Mouse (Mus musculus): ENCODE measurements around the gene Hoxd3. TPM values are rescaled to one million over a fixed set of nuclear protein-coding genes. Genes with fewer than 3 reads are reported as not detected.
A peak's percentile ranks its signal among the peaks of the same experiment; 100 is the strongest.

Hoxd3 gene
- polyA plus RNA-seq, 1 experiment from 2014 or later: not detected

GRCm38 (mm10) chr2:74700546-74701112 is 11.1 kb upstream of the Hoxd3 start:
- no peaks in the 10 kb centered on the region for H3K36me3 ChIP-seq (ENCODE audit: control insufficient read depth, insufficient read depth, low read length)
- DNase-seq: no peak
- H3K4me2 ChIP-seq (ENCODE audit: low read length): no peak overlapping the region
- no peaks in the 10 kb centered on the region for H3K9me3 ChIP-seq (ENCODE audit: control insufficient read depth, low read length)
- H3K27ac ChIP-seq (replicated peaks; ENCODE audit: low read depth, low read length): no peak overlapping the region
- no peak for ATAC-seq (ENCODE audit: low FRiP score, low TSS enrichment)
- 1% methylated on average over 22 of the region's 22 CpGs for WGBS
- H3K4me3 ChIP-seq (replicated peaks; ENCODE audit: low read depth, low read length): no peak overlapping the region
- no peak overlapping the region for H3K9ac ChIP-seq (replicated peaks; ENCODE audit: low read length)
- peaks cover 96% of the 10 kb centered on the region for H3K27me3 ChIP-seq (ENCODE audit: control insufficient read depth, insufficient read depth, low read length)
- H3K4me1 ChIP-seq (ENCODE audit: control insufficient read depth, insufficient read depth, low read length): no peaks in the 10 kb centered on the region

DNA sequence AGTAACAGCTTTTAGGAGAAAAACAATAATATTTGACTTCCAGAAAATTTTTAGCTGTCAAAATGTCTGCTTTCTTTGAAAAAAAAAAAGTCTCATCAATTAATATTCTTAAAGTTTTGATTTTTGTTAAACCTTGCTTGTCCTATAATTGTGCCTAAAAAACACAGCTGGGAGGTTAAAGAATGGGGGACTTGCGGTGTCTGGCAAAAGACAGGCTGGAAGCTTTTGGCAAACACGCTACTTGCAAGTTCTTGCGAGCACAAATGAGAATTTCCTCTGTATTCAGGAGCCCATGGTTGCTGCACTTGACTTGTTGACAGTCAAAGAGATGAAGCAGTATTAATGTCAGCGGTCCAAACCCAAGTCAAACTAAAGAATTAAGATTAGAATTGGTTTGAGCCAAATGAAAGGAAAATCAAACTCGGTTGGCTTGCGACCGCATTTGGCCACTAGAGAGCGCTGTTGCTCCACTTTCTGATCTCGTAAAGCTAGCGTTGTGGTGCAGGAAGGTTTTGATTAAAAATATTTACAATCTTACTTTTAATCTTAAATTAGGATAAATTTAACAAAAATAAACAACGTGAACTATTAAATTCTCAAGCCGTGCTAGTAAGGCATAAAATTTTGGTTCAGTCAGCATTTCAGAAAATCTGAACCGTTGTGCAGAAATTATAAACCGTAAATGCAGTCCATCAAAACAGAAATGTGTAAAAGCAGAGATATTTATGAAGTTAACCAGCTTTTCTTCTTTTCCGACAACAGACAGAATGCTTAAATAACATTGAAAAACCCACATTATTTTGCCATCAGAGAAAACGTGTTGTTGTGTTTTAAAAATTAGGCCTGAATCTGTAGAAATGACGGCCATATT is 9.5 kb upstream of the Hoxd3 start:
- DNase-seq (peak; percentile 94), ATAC-seq (ENCODE audit: low FRiP score, low TSS enrichment) (no peak)
- no peak overlapping the region for H3K9ac ChIP-seq (replicated peaks; ENCODE audit: low read length)
- H3K4me1 ChIP-seq (ENCODE audit: control insufficient read depth, insufficient read depth, low read length): no peaks in the 10 kb centered on the region
- WGBS: 12% methylated on average over 17 of the region's 17 CpGs
- H3K27ac ChIP-seq (replicated peaks; ENCODE audit: low read depth, low read length): no peak overlapping the region
- H3K36me3 ChIP-seq (ENCODE audit: control insufficient read depth, insufficient read depth, low read length): no peaks in the 10 kb centered on the region
- peaks cover 95% of the 10 kb centered on the region for H3K27me3 ChIP-seq (ENCODE audit: control insufficient read depth, insufficient read depth, low read length)
- no peaks in the 10 kb centered on the region for H3K9me3 ChIP-seq (ENCODE audit: control insufficient read depth, low read length)
- no peak overlapping the region for H3K4me2 ChIP-seq (ENCODE audit: low read length)
- no peak overlapping the region for H3K4me3 ChIP-seq (replicated peaks; ENCODE audit: low read depth, low read length)

DNA sequence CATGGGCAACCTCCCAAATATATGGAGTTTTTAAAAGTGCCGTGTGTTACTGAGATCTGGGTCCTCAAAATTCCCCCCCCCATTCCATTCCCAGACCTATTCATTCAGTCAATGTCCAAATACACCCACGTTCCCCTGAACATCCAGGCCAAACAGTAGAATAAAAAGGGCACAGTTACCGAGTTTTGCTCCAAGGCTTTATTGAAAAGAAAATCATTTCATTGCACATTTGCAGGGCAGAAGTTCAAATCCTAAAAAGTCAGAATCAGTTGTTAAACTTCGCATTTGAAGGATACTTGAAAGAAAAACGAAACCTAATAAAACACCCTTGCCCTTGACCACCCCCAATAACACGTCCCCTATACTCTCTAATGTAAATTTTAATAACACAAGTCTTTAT is 8.9 kb upstream of the Hoxd3 start:
- no peaks in the 10 kb centered on the region for H3K36me3 ChIP-seq (ENCODE audit: control insufficient read depth, insufficient read depth, low read length)
- peaks cover 95% of the 10 kb centered on the region for H3K27me3 ChIP-seq (ENCODE audit: control insufficient read depth, insufficient read depth, low read length)
- H3K4me1 ChIP-seq (ENCODE audit: control insufficient read depth, insufficient read depth, low read length): no peaks in the 10 kb centered on the region
- H3K9ac ChIP-seq (replicated peaks; ENCODE audit: low read length): no peak overlapping the region
- 10% methylated on average over 6 of the region's 6 CpGs for WGBS
- no peak overlapping the region for H3K4me2 ChIP-seq (ENCODE audit: low read length)
- no peak overlapping the region for H3K4me3 ChIP-seq (replicated peaks; ENCODE audit: low read depth, low read length)
- H3K27ac ChIP-seq (replicated peaks; ENCODE audit: low read depth, low read length): no peak overlapping the region
- ATAC-seq (ENCODE audit: low FRiP score, low TSS enrichment): no peak
- no peak for DNase-seq
- no peaks in the 10 kb centered on the region for H3K9me3 ChIP-seq (ENCODE audit: control insufficient read depth, low read length)

DNA sequence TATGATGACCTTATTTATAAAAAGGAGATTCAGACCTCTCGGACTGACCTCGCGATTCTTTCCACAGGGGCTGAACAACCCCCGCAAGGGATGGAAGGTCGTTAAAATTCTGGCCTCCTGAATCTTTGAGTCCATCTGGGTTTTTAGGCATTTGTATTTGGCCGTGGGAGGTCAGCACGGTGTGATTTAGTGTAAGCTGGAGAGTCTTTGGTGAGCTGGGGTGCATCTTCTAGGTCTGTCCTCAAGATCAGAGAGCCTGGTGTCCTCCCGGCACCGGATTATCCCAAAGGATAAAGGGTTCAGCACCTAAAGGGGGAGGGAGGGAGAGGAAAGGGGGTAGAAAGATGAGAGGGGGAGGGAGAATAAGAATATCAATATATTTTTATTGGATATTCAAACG is 8.4 kb upstream of the Hoxd3 start:
- DNase-seq: no peak
- Histone ChIP-seq H3K4me3 (replicated peaks; ENCODE audit: low read depth, low read length) (no peak overlapping the region), H3K4me2 (ENCODE audit: low read length) (no peak overlapping the region), H3K4me1 (ENCODE audit: control insufficient read depth, insufficient read depth, low read length) (no peaks in the 10 kb centered on the region), H3K27ac (replicated peaks; ENCODE audit: low read depth, low read length) (no peak overlapping the region), H3K9ac (replicated peaks; ENCODE audit: low read length) (no peak overlapping the region), H3K9me3 (ENCODE audit: control insufficient read depth, low read length) (no peaks in the 10 kb centered on the region), H3K27me3 (ENCODE audit: control insufficient read depth, insufficient read depth, low read length) (peaks cover 95% of the 10 kb centered on the region), H3K36me3 (ENCODE audit: control insufficient read depth, insufficient read depth, low read length) (no peaks in the 10 kb centered on the region)
- WGBS: 3% methylated on average over 10 of the region's 10 CpGs
- ATAC-seq (ENCODE audit: low FRiP score, low TSS enrichment): no peak

- ATAC-seq (ENCODE audit: low FRiP score, low TSS enrichment) (no peak), DNase-seq (no peak)
- WGBS: 1% methylated on average over 26 of the region's 26 CpGs
- no peaks in the 10 kb centered on the region for H3K9me3 ChIP-seq (ENCODE audit: control insufficient read depth, low read length)
- H3K27ac ChIP-seq (replicated peaks; ENCODE audit: low read depth, low read length): no peak overlapping the region
- no peak overlapping the region for H3K4me3 ChIP-seq (replicated peaks; ENCODE audit: low read depth, low read length)
- no peak overlapping the region for H3K9ac ChIP-seq (replicated peaks; ENCODE audit: low read length)
- H3K27me3 ChIP-seq (ENCODE audit: control insufficient read depth, insufficient read depth, low read length): peaks cover 95% of the 10 kb centered on the region
- no peaks in the 10 kb centered on the region for H3K36me3 ChIP-seq (ENCODE audit: control insufficient read depth, insufficient read depth, low read length)
- H3K4me2 ChIP-seq (ENCODE audit: low read length): no peak overlapping the region
- H3K4me1 ChIP-seq (ENCODE audit: control insufficient read depth, insufficient read depth, low read length): no peaks in the 10 kb centered on the region
Observed at GRCm38 (mm10) chr2:74703720-74704392, 7.9 kb upstream of the Hoxd3 start.

- WGBS: under 1% methylated on average over 48 of the region's 52 CpGs
- Histone ChIP-seq H3K9ac (replicated peaks; ENCODE audit: low read length) (no peak within 1 kb of the TSS), H3K9me3 (ENCODE audit: control insufficient read depth, low read length) (no peaks in the 10 kb centered on the region), H3K4me3 (replicated peaks; ENCODE audit: low read depth, low read length) (peak within 1 kb of the TSS; percentile 24), H3K36me3 (ENCODE audit: control insufficient read depth, insufficient read depth, low read length) (no peaks in the 10 kb centered on the region), H3K4me1 (ENCODE audit: control insufficient read depth, insufficient read depth, low read length) (no peaks in the 10 kb centered on the region), H3K27me3 (ENCODE audit: control insufficient read depth, insufficient read depth, low read length) (peaks cover 95% of the 10 kb centered on the region), H3K4me2 (ENCODE audit: low read length) (peak within 1 kb of the TSS; percentile 51), H3K27ac (replicated peaks; ENCODE audit: low read depth, low read length) (no peak within 1 kb of the TSS)
- DNase-seq (no peak), ATAC-seq (ENCODE audit: low FRiP score, low TSS enrichment) (no peak)
Observed at GRCm38 (mm10) chr2:74704393-74704998, 7.2 kb upstream of the Hoxd3 start, which contains the start of gene Hoxd8. Hoxd8 (plus strand) TSS chr2:74704615.

GRCm38 (mm10) chr2:74704999-74705466 is 6.7 kb upstream of the Hoxd3 start:
- Histone ChIP-seq H3K9ac (replicated peaks; ENCODE audit: low read length) (no peak overlapping the region), H3K27me3 (ENCODE audit: control insufficient read depth, insufficient read depth, low read length) (peaks cover 94% of the 10 kb centered on the region), H3K27ac (replicated peaks; ENCODE audit: low read depth, low read length) (no peak overlapping the region), H3K9me3 (ENCODE audit: control insufficient read depth, low read length) (no peaks in the 10 kb centered on the region), H3K4me2 (ENCODE audit: low read length) (peak overlapping the region; percentile 51), H3K4me1 (ENCODE audit: control insufficient read depth, insufficient read depth, low read length) (no peaks in the 10 kb centered on the region), H3K4me3 (replicated peaks; ENCODE audit: low read depth, low read length) (peak overlapping the region; percentile 24), H3K36me3 (ENCODE audit: control insufficient read depth, insufficient read depth, low read length) (no peaks in the 10 kb centered on the region)
- no peak for ATAC-seq (ENCODE audit: low FRiP score, low TSS enrichment)
- DNase-seq: no peak
- WGBS: under 1% methylated on average over 62 of the region's 66 CpGs

DNA sequence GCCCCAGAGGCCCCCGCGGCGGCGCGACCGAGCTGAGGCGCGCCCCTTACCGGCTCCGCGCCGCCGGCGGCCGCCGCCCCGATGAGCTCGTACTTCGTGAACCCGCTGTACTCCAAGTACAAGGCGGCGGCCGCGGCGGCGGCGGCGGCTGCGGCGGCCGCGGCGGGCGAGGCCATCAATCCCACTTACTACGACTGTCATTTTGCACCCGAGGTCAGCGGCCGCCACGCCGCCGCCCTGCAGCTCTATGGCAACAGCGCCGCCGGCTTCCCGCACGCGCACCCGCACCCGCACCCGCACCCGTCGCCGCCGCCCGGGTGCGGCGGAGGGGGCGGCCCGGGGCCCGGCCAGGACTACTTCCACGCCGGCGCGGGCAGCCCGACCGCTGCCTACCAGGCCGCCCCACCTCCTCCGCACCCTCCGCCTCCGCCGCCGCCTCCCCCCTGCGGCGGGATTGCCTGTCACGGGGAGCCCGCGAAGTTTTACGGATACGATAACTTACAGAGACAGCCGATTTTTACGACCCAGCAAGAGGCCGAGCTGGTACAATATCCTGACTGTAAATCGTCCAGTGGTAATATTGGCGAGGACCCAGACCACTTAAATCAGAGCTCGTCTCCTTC is 6.1 kb upstream of the Hoxd3 start:
- Histone ChIP-seq H3K36me3 (ENCODE audit: control insufficient read depth, insufficient read depth, low read length) (no peaks in the 10 kb centered on the region), H3K9ac (replicated peaks; ENCODE audit: low read length) (no peak overlapping the region), H3K4me1 (ENCODE audit: control insufficient read depth, insufficient read depth, low read length) (no peaks in the 10 kb centered on the region), H3K27me3 (ENCODE audit: control insufficient read depth, insufficient read depth, low read length) (peaks cover 94% of the 10 kb centered on the region), H3K9me3 (ENCODE audit: control insufficient read depth, low read length) (no peaks in the 10 kb centered on the region), H3K4me3 (replicated peaks; ENCODE audit: low read depth, low read length) (peak overlapping the region; percentile 24), H3K4me2 (ENCODE audit: low read length) (peak overlapping the region; percentile 51), H3K27ac (replicated peaks; ENCODE audit: low read depth, low read length) (no peak overlapping the region)
- WGBS: under 1% methylated on average over 69 of the region's 85 CpGs
- ATAC-seq (ENCODE audit: low FRiP score, low TSS enrichment) (no peak), DNase-seq (no peak)

All from midbrain, embryonic 14.5 days (tissue).